Mouse (Mus musculus) hindbrain, embryonic 10.5 days (tissue): ENCODE measurements at regions not wholly inside any gene's neighbourhood (a gene's known extent, or its start where the extent isn't known, plus 50 kb on each side); places are given as distances from the start of the nearest gene placed in this dataset.
A peak's percentile ranks its signal among the peaks of the same experiment; 100 is the strongest.

Experiments used
- DNase-seq: peaks from one replicate; pipeline ENCODE4 v3.0.0-alpha.2; 2017; ENCODE audit warnings: low spot score
- H3K27ac ChIP-seq: fragments of 300-500 bp; sonication (generic); 2 replicates; pipeline ENCODE4 v1.5.1; 2016; ENCODE audit warnings: mild to moderate bottlenecking, moderate library complexity
- H3K27me3 ChIP-seq: fragments of 300-500 bp; sonication (generic); 2 replicates; pipeline ENCODE4 v1.6.1; 2016; ENCODE audit warnings: mild to moderate bottlenecking; ENCODE audit not compliant: poor library complexity, insufficient read depth, severe bottlenecking
- H3K36me3 ChIP-seq: fragments of 300-500 bp; sonication (generic); 2 replicates; pipeline ENCODE4 v1.6.1; 2016; ENCODE audit warnings: mild to moderate bottlenecking, moderate library complexity
- H3K4me1 ChIP-seq: fragments of 300-500 bp; sonication (generic); replicated peaks from 2 replicates; pipeline ENCODE4 v1.6.1; 2016; ENCODE audit warnings: mild to moderate bottlenecking
- H3K4me3 ChIP-seq: fragments of 300-500 bp; sonication (generic); 2 replicates; pipeline ENCODE4 v1.5.1; 2016; ENCODE audit warnings: mild to moderate bottlenecking, moderate library complexity
- H3K9me3 ChIP-seq: fragments of 300-500 bp; sonication (generic); 2 replicates; pipeline ENCODE4 v1.6.1; 2016; ENCODE audit warnings: mild to moderate bottlenecking, moderate library complexity
- WGBS: fragments of 180-500 bp; shearing (Covaris S2); methylation state at CpG from one replicate; pipeline ENCODE4 v1.1.7; 2016; 5-methylcytosine and 5-hydroxymethylcytosine counted together

DNA sequence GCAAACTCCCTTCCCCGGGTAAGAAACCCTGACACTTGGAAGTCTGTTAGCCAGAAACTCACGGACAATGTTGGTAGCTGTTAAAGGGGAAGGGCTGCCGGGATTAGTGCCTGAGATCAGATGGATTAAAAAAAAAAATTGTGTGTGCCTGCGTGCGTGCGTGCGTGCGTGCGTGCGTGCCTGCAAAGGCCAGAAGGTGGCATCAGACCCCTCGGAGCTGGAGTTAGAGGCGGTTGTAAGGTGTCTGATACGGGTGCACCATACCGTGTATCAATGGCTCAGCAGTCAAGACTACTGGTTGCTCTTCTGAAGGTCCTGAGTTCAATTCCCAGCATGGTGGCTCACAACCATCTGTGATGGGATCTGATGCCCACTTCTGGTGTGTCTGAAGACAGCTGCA, 59.0 kb upstream of the Ccdc167 start:
- DNase-seq, result no peak
- H3K27ac ChIP-seq, result no peak overlapping the region
- H3K9me3 ChIP-seq, result no peaks in the 10 kb centered on the region
- no peak overlapping the region for H3K4me3 ChIP-seq
- WGBS, result 91% methylated on average over 14 of the region's 14 CpGs
- peaks cover 16% of the 10 kb centered on the region for H3K4me1 ChIP-seq
- H3K27me3 ChIP-seq, result peaks cover 5% of the 10 kb centered on the region; the same call in 1 of the 2 replicates
- H3K36me3 ChIP-seq, result no peaks in the 10 kb centered on the region

DNA sequence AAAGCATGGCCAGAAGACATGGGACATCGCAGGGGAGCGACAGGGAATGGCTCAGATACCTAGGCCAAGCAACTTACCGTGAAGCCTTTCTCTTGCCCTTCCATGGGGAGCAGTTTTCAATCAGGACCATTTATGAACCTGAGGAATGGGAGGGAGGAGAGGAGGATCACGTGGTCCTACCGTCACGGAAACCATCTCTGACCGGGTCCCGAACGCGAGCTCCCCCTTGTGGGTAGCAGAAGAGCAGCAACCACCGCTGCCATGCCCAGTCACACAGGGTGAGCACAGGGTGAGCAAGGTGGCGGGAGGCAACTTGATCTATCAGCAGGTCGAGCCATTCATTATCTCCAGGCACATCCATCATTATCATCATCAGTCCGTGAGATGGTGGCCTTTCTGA, 56.5 kb upstream of the Ccdc167 start:
- no peaks in the 10 kb centered on the region for H3K9me3 ChIP-seq
- no peak overlapping the region for H3K4me3 ChIP-seq
- WGBS, result 20% methylated on average over 14 of the region's 14 CpGs
- H3K4me1 ChIP-seq, result peaks cover 16% of the 10 kb centered on the region
- DNase-seq, result peak; percentile 52
- H3K27ac ChIP-seq, result no peak overlapping the region
- no peaks in the 10 kb centered on the region for H3K36me3 ChIP-seq
- H3K27me3 ChIP-seq, result peaks cover 5% of the 10 kb centered on the region; the same call in 1 of the 2 replicates

DNA sequence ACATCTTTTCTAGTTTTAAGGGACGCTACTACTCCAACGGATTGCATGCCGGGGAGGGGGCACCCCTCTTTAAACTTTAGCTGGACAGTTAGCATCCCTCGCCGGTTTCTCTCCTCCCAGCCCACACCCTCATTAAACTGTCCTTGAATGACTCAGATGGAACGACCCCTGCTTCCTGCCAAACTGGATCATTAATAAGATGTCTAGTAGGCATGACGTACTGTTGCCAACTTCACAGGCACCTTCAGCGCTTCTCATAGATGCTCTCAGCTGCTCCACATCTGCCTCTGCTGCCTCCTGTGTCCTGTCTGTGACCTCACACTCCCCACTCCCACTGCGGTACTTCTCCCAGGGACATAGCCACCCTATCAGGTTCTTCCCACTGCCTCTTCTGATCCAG, 54.1 kb upstream of the Ccdc167 start:
- H3K36me3 ChIP-seq, result no peaks in the 10 kb centered on the region
- no peak overlapping the region for H3K4me3 ChIP-seq
- no peak overlapping the region for H3K27ac ChIP-seq
- H3K27me3 ChIP-seq, result peaks cover 5% of the 10 kb centered on the region; the same call in 1 of the 2 replicates
- 87% methylated on average over 9 of the region's 9 CpGs for WGBS
- H3K4me1 ChIP-seq, result 0 out of 2 replicates have a peak, but pooled peaks cover 3% of the 10 kb centered on the region
- DNase-seq, result no peak
- H3K9me3 ChIP-seq, result no peaks in the 10 kb centered on the region

DNA sequence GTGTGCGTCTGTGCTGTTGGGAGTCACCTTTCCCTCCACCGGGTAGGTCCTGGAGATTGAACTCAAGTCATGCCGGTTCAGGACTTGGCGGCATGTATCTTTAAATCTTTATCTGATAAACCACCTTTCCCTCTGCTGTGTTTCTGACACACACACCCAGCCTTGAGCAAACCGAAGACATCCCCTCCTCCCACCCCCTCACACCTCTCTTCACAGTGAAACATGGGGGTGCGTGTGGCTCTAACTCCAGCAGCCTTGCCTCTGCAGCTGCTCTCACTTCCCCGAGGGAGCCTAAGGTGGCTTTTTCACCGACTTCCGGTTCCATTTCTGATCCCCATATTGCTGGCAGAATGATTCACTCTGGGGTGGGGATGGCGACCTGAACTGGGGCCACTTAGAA, 52.8 kb upstream of the Ccdc167 start:
- H3K27ac ChIP-seq, result no peak overlapping the region
- 82% methylated on average over 10 of the region's 10 CpGs for WGBS
- H3K9me3 ChIP-seq, result no peaks in the 10 kb centered on the region
- H3K27me3 ChIP-seq, result peaks cover 5% of the 10 kb centered on the region; the same call in 1 of the 2 replicates
- no peaks in the 10 kb centered on the region for H3K36me3 ChIP-seq
- no peak overlapping the region for H3K4me3 ChIP-seq
- peaks cover 6% of the 10 kb centered on the region; the same call in 1 of the 2 replicates for H3K4me1 ChIP-seq
- DNase-seq, result no peak

DNA sequence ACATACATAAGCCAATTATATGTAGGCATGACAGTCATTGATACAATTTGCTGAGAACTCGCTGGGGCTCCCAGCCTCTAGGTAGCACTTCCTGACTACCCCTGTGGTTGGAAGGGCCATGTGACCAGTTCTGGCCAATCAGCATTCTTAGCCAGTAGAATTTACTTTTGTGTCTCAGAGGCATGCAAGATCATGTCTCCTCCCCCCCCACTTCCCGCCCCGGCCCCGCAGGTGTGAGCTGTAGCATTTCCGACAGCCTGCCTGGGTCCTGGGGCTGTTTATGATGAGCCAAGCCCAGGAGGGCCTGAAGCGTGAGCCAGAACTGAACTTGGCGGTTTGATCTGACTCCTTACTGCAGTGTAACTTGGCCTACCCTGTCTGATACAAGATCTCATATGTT, 52.3 kb upstream of the Ccdc167 start:
- Histone ChIP-seq H3K27ac (no peak overlapping the region), H3K36me3 (no peaks in the 10 kb centered on the region), H3K27me3 (peaks cover 5% of the 10 kb centered on the region; the same call in 1 of the 2 replicates), H3K4me3 (no peak overlapping the region), H3K9me3 (no peaks in the 10 kb centered on the region), H3K4me1 (peaks cover 10% of the 10 kb centered on the region; the same call in 1 of the 2 replicates)
- WGBS, result 70% methylated on average over 7 of the region's 7 CpGs
- DNase-seq, result no peak

DNA sequence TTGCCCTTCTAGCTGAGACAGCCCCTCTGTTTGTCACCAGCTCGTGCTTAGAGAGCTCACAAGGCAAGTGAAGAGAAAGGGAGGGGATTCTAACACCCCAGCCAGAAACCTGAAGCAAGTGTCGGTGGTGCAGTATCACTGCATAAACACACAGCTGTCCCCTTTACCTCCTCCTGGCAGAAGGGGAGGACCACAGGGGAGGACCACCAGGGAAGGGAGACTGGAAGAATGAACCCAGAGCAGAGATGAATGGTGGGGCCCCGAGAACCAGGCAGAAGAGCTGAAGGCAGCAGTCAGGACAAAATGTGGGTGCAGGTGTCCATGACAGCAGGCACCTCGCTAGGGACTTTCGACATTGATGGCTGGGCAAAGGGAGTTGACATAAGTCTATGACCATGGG, 51.8 kb upstream of the Ccdc167 start:
- H3K27me3 ChIP-seq, result peaks cover 5% of the 10 kb centered on the region; the same call in 1 of the 2 replicates
- H3K36me3 ChIP-seq, result no peaks in the 10 kb centered on the region
- no peak overlapping the region for H3K27ac ChIP-seq
- H3K4me1 ChIP-seq, result peaks cover 10% of the 10 kb centered on the region; the same call in 1 of the 2 replicates
- DNase-seq, result no peak
- H3K9me3 ChIP-seq, result no peaks in the 10 kb centered on the region
- WGBS, result 75% methylated on average over 5 of the region's 5 CpGs
- no peak overlapping the region for H3K4me3 ChIP-seq
